Mouse (Mus musculus): ENCODE measurements around the gene Thra. TPM values are rescaled to one million over a fixed set of nuclear protein-coding genes. Genes with fewer than 3 reads are reported as not detected.

Thra gene
- polyA plus RNA-seq, 1 experiment, result 68.9 TPM

- TF ChIP-seq SRF (IDR thresholded peaks at IDR 0.05; ENCODE audit: control insufficient read depth, insufficient read length, low read depth), result no peak
- no peak for TF ChIP-seq CEBPB (IDR thresholded peaks at IDR 0.05; ENCODE audit: insufficient read depth, poor library complexity, severe bottlenecking)
- no peak for TF ChIP-seq USF1 (IDR thresholded peaks at IDR 0.05; ENCODE audit: low read depth)
- peak; percentile 78 for TF ChIP-seq POLR2AphosphoS2 (IDR thresholded peaks at IDR 0.05; ENCODE audit: insufficient read length, low read depth)
- no peak for TF ChIP-seq MAX (IDR thresholded peaks at IDR 0.05; ENCODE audit: low read depth)
- no peak for TF ChIP-seq TCF12 (IDR thresholded peaks at IDR 0.05; ENCODE audit: insufficient read depth, poor library complexity, severe bottlenecking)
- TF ChIP-seq MYOD1 (IDR thresholded peaks at IDR 0.05; ENCODE audit: control insufficient read depth in 1 of 3, insufficient read length in 2 of 3, low read depth in 2 of 3), result no peak
- TF ChIP-seq POLR2A (IDR thresholded peaks at IDR 0.05; ENCODE audit: insufficient read length, low read depth), result peak; percentile 41
- TF ChIP-seq TCF3 (IDR thresholded peaks at IDR 0.05; ENCODE audit: insufficient read length, low read depth), result no peak
- no peak for TF ChIP-seq MYOG (IDR thresholded peaks at IDR 0.05; ENCODE audit: control insufficient read depth in 1 of 3, insufficient read depth in 1 of 3, insufficient read length in 2 of 3, low read depth in 2 of 3)
- no peak for TF ChIP-seq REST (IDR thresholded peaks at IDR 0.05; ENCODE audit: insufficient read depth, insufficient read length)
- no peak for TF ChIP-seq E2F4 (IDR thresholded peaks at IDR 0.05; ENCODE audit: insufficient read depth)
- Histone ChIP-seq H3ac (ENCODE audit: control insufficient read depth, insufficient read length) (no peak overlapping the region), H3K36me3 (ENCODE audit: control insufficient read depth, insufficient read depth) (peaks cover 30% of the 10 kb centered on the region), H3K27me3 (ENCODE audit: control insufficient read depth, insufficient read depth, insufficient read length) (no peaks in the 10 kb centered on the region), H3K79me2 (ENCODE audit: control insufficient read depth, insufficient read depth) (peaks cover 12% of the 10 kb centered on the region), H3K4me3 (no peak overlapping the region), H3K4me2 (ENCODE audit: low read depth) (no peak overlapping the region)
Measured at GRCm38 (mm10) chr11:98769007-98769954, 28.8 kb downstream of the Thra start.

GRCm38 (mm10) chr11:98770096-98770975 is 29.9 kb downstream of the Thra start:
- TF ChIP-seq MYOD1 (IDR thresholded peaks at IDR 0.05; ENCODE audit: control insufficient read depth in 1 of 3, insufficient read length in 2 of 3, low read depth in 2 of 3), result peak in 1 of 3 experiments; percentile 45
- no peak for TF ChIP-seq E2F4 (IDR thresholded peaks at IDR 0.05; ENCODE audit: insufficient read depth)
- no peak overlapping the region for H3K4me2 ChIP-seq (ENCODE audit: low read depth)
- no peaks in the 10 kb centered on the region for H3K27me3 ChIP-seq (ENCODE audit: control insufficient read depth, insufficient read depth, insufficient read length)
- H3K36me3 ChIP-seq (ENCODE audit: control insufficient read depth, insufficient read depth), result peaks cover 30% of the 10 kb centered on the region
- no peak overlapping the region for H3ac ChIP-seq (ENCODE audit: control insufficient read depth, insufficient read length)
- H3K79me2 ChIP-seq (ENCODE audit: control insufficient read depth, insufficient read depth), result peaks cover 18% of the 10 kb centered on the region
- no peak overlapping the region for H3K4me3 ChIP-seq

- TF ChIP-seq POLR2AphosphoS2 (IDR thresholded peaks at IDR 0.05; ENCODE audit: insufficient read length, low read depth) (peak; percentile 75), USF1 (IDR thresholded peaks at IDR 0.05; ENCODE audit: low read depth) (no peak), POLR2A (IDR thresholded peaks at IDR 0.05; ENCODE audit: insufficient read length, low read depth) (peak; percentile 32), TCF12 (IDR thresholded peaks at IDR 0.05; ENCODE audit: insufficient read depth, poor library complexity, severe bottlenecking) (no peak), MAX (IDR thresholded peaks at IDR 0.05; ENCODE audit: low read depth) (no peak), E2F4 (IDR thresholded peaks at IDR 0.05; ENCODE audit: insufficient read depth) (no peak), SRF (IDR thresholded peaks at IDR 0.05; ENCODE audit: control insufficient read depth, insufficient read length, low read depth) (no peak), MYOG (IDR thresholded peaks at IDR 0.05; ENCODE audit: control insufficient read depth in 1 of 3, insufficient read depth in 1 of 3, insufficient read length in 2 of 3, low read depth in 2 of 3) (no peak), TCF3 (IDR thresholded peaks at IDR 0.05; ENCODE audit: insufficient read length, low read depth) (no peak), CEBPB (IDR thresholded peaks at IDR 0.05; ENCODE audit: insufficient read depth, poor library complexity, severe bottlenecking) (no peak)
- H3ac ChIP-seq (ENCODE audit: control insufficient read depth, insufficient read length), result no peak overlapping the region
- H3K4me2 ChIP-seq (ENCODE audit: low read depth), result no peak overlapping the region
- peaks cover 30% of the 10 kb centered on the region for H3K36me3 ChIP-seq (ENCODE audit: control insufficient read depth, insufficient read depth)
- no peaks in the 10 kb centered on the region for H3K27me3 ChIP-seq (ENCODE audit: control insufficient read depth, insufficient read depth, insufficient read length)
- H3K79me2 ChIP-seq (ENCODE audit: control insufficient read depth, insufficient read depth), result peaks cover 18% of the 10 kb centered on the region
- no peak overlapping the region for H3K4me3 ChIP-seq
Measured at GRCm38 (mm10) chr11:98771131-98771530, 30.7 kb downstream of the Thra start.

- no peaks in the 10 kb centered on the region for H3K27me3 ChIP-seq (ENCODE audit: control insufficient read depth, insufficient read depth, insufficient read length)
- no peak for TF ChIP-seq POLR2A (IDR thresholded peaks at IDR 0.05; ENCODE audit: insufficient read length, low read depth)
- no peak for TF ChIP-seq SRF (IDR thresholded peaks at IDR 0.05; ENCODE audit: control insufficient read depth, insufficient read length, low read depth)
- peak; percentile 72 for TF ChIP-seq POLR2AphosphoS2 (IDR thresholded peaks at IDR 0.05; ENCODE audit: insufficient read length, low read depth)
- TF ChIP-seq USF1 (IDR thresholded peaks at IDR 0.05; ENCODE audit: low read depth), result no peak
- TF ChIP-seq CEBPB (IDR thresholded peaks at IDR 0.05; ENCODE audit: insufficient read depth, poor library complexity, severe bottlenecking), result no peak
- H3K36me3 ChIP-seq (ENCODE audit: control insufficient read depth, insufficient read depth), result peaks cover 30% of the 10 kb centered on the region
- H3K79me2 ChIP-seq (ENCODE audit: control insufficient read depth, insufficient read depth), result peaks cover 18% of the 10 kb centered on the region
- peak overlapping the region; percentile 99 for H3K4me2 ChIP-seq (ENCODE audit: low read depth)
- H3K4me3 ChIP-seq, result peak overlapping the region; percentile 75
- H3ac ChIP-seq (ENCODE audit: control insufficient read depth, insufficient read length), result no peak overlapping the region
Measured at GRCm38 (mm10) chr11:98771844-98772525, 31.5 kb downstream of the Thra start.
